ENCODE assay signal across 27 mouse cellular contexts in the genomic region with DNA sequence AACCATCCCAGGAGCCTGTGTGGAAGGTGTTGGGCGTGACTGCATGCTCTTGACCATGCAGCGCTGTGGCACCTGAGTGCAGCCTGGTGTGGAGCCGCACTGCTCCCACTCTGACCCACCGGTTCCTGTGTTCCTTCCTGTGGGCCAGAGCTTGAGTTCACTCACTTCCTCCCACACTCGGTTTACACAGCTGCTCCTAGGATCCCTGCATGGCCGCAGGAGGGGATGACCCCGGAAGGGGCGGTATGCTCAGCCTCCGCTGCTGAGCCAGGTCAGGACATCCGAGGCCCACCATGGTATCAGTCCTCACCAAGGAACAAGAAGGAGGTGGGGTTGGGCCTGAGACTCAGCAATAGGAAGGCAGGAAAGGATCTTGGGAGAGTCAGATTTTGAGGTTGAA.
DNase-seq lines count a peak whose midpoint lies in the region; ATAC-seq lines count a peak whose summit lies in the region.
"Had no signal": no experiment of that assay in that cellular context is flagged by ENCODE, and none has a peak within 500 bp of the region (broad histone marks: within the 10 kb centered on the region; RNA-seq: fewer than 3 reads in every experiment).

No protein-coding gene starts in this region.

- no peak for DNase-seq in heart, postnatal 14 days
- no peak for DNase-seq in kidney, postnatal 14 days
- no peak for DNase-seq in liver
- no peak for DNase-seq in limb, embryonic 10.5 days (ENCODE audit: low spot score)
- DNase-seq: adrenal gland, postnatal 25 days; cerebellum, adult 11-12 months; cerebellum, adult 9-11 months; embryo, embryonic 11 days; forebrain, postnatal 0 days; heart, postnatal 36 days; kidney, adult 11 months; kidney, postnatal 25 days; liver, embryonic 13.5 days; lung, postnatal 14 days; right cerebral cortex, postnatal 4 days; thymus, adult 18-20 months; thymus, postnatal 36 days had no signal

- no peak overlapping the region for H3K27ac ChIP-seq in heart, embryonic 12.5 days (ENCODE audit: poor library complexity, severe bottlenecking)
- H3K27ac ChIP-seq in kidney, embryonic 15.5 days: 0 out of 2 replicates have a peak overlapping the region, but pooled peaks have one; percentile 2
- no peak overlapping the region for H3K27ac ChIP-seq in liver, embryonic 15.5 days (replicated peaks)
- peak overlapping the region; percentile 9; the same call in 1 of the 2 replicates for H3K27ac ChIP-seq in limb, embryonic 10.5 days
- H3K27ac ChIP-seq: embryonic facial prominence, embryonic 13.5 days; hindbrain, embryonic 15.5 days; liver, embryonic 13.5 days; stomach, postnatal 0 days had no signal

- intact Hi-C loops in heart, postnatal 14 days (cut with DNase I): no loop called here

- H3K9me3 ChIP-seq in heart, embryonic 12.5 days (replicated peaks): no peaks in the 10 kb centered on the region
- H3K9me3 ChIP-seq in kidney, embryonic 15.5 days (replicated peaks): no peaks in the 10 kb centered on the region
- H3K9me3 ChIP-seq in liver, embryonic 15.5 days (replicated peaks): no peaks in the 10 kb centered on the region
- H3K9me3 ChIP-seq in limb, embryonic 10.5 days (replicated peaks): no peaks in the 10 kb centered on the region
- H3K9me3 ChIP-seq: embryonic facial prominence, embryonic 13.5 days; hindbrain, embryonic 15.5 days; liver, embryonic 13.5 days had no signal

- H3K4me1 ChIP-seq in heart, embryonic 12.5 days (replicated peaks): peaks cover 19% of the 10 kb centered on the region
- peaks cover 27% of the 10 kb centered on the region for H3K4me1 ChIP-seq in kidney, embryonic 15.5 days
- H3K4me1 ChIP-seq in liver, embryonic 15.5 days (replicated peaks): peaks cover 6% of the 10 kb centered on the region
- H3K4me1 ChIP-seq in limb, embryonic 10.5 days: peaks cover 36% of the 10 kb centered on the region

- H3K9ac ChIP-seq in heart, embryonic 12.5 days: no peak overlapping the region
- H3K9ac ChIP-seq in kidney, embryonic 15.5 days: no peak overlapping the region
- H3K9ac ChIP-seq in liver, embryonic 15.5 days: no peak overlapping the region
- H3K9ac ChIP-seq: embryonic facial prominence, embryonic 13.5 days; forebrain, postnatal 0 days; hindbrain, embryonic 15.5 days; liver, embryonic 13.5 days; lung, embryonic 14.5 days had no signal

- no peak overlapping the region for H3K4me3 ChIP-seq in heart, embryonic 12.5 days
- no peak overlapping the region for H3K4me3 ChIP-seq in kidney, embryonic 15.5 days (replicated peaks)
- H3K4me3 ChIP-seq in liver, embryonic 15.5 days (replicated peaks): no peak overlapping the region
- H3K4me3 ChIP-seq in limb, embryonic 10.5 days: no peak overlapping the region
- H3K4me3 ChIP-seq: embryonic facial prominence, embryonic 13.5 days; hindbrain, embryonic 15.5 days; liver, embryonic 13.5 days had no signal

- 83% methylated on average over 10 of the region's 10 CpGs for WGBS in heart, embryonic 12.5 days
- WGBS in kidney, embryonic 15.5 days: 41% methylated on average over 10 of the region's 10 CpGs
- WGBS in liver, embryonic 15.5 days (ENCODE audit: insufficient replicate concordance): 64% methylated on average over 10 of the region's 10 CpGs
- 89% methylated on average over 10 of the region's 10 CpGs for WGBS in limb, embryonic 10.5 days

- peaks cover 27% of the 10 kb centered on the region for H3K36me3 ChIP-seq in heart, embryonic 12.5 days
- H3K36me3 ChIP-seq in kidney, embryonic 15.5 days: peaks cover 9% of the 10 kb centered on the region; the same call in 1 of the 2 replicates
- no peaks in the 10 kb centered on the region; the same call in 1 of the 2 replicates for H3K36me3 ChIP-seq in liver, embryonic 15.5 days (replicated peaks)
- H3K36me3 ChIP-seq in limb, embryonic 10.5 days: peaks cover 40% of the 10 kb centered on the region
- H3K36me3 ChIP-seq: hindbrain, embryonic 15.5 days had no signal

- H3K4me2 ChIP-seq in heart, embryonic 12.5 days: no peak overlapping the region
- no peak overlapping the region for H3K4me2 ChIP-seq in kidney, embryonic 15.5 days
- no peak overlapping the region for H3K4me2 ChIP-seq in liver, embryonic 15.5 days
- H3K4me2 ChIP-seq: embryonic facial prominence, embryonic 13.5 days; hindbrain, embryonic 15.5 days; liver, embryonic 13.5 days; lung, embryonic 14.5 days had no signal

- ATAC-seq in heart, embryonic 12.5 days (ENCODE audit: insufficient number of reproducible peaks, low FRiP score): 0 out of 2 replicates have a peak, but pooled peaks have one; percentile 33
- ATAC-seq in kidney, embryonic 15.5 days (replicated peaks; ENCODE audit: low FRiP score): 0 out of 2 replicates have a peak, but pooled peaks have one; percentile 21
- ATAC-seq in liver, embryonic 15.5 days (ENCODE audit: insufficient read depth): peak; percentile 15; the same call in 1 of the 2 replicates
- ATAC-seq: CD4-positive, CD25-positive, alpha-beta regulatory T cell, adult 4 months; forebrain, postnatal 0 days; inflammation-experienced regulatory T-cells, adult 6 months; midbrain, embryonic 16.5 days had no signal

- H3K27me3 ChIP-seq in heart, embryonic 12.5 days (replicated peaks): no peaks in the 10 kb centered on the region
- no peaks in the 10 kb centered on the region for H3K27me3 ChIP-seq in kidney, embryonic 15.5 days
- H3K27me3 ChIP-seq in liver, embryonic 15.5 days: no peaks in the 10 kb centered on the region
- H3K27me3 ChIP-seq in limb, embryonic 10.5 days (ENCODE audit: low read depth, poor library complexity, severe bottlenecking): no peaks in the 10 kb centered on the region
- H3K27me3 ChIP-seq: embryonic facial prominence, embryonic 13.5 days; hindbrain, embryonic 15.5 days; liver, embryonic 13.5 days had no signal

Comparison
In these comparisons a context has a peak if more than half of its experiments do, and no peak if none do; other contexts are left out.
1. H3K27ac ChIP-seq: peak in kidney, embryonic 15.5 days (single experiment) and limb, embryonic 10.5 days (single experiment); none in heart, embryonic 12.5 days (single experiment) and liver, embryonic 15.5 days (single experiment).
2. Peak in every context shown above with its lines, with median percentiles within 50 percentile points of each other: ATAC-seq.